ENCODE assay signal across 8 mouse cellular contexts in the genomic region with DNA sequence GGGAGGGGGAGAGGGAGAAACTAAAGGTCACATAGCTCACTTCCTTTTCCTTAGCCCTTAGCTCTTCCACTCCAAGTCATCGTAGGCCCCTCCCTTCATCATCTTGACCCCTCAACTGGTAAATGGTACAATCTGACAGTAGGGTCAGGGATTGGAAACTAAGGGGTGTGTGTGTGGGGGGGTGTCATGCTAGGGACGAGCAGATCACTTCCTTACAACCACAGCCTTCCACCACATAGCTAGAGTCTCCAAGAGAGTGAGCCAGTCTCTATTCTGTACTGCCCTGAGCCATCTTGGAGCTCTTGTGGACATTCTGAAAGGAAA. TPM values are rescaled to one million over a fixed set of nuclear protein-coding genes. Genes with fewer than 3 reads are reported as not detected.
DNase-seq lines count a peak whose midpoint lies in the region; ATAC-seq and TF ChIP-seq lines count a peak whose summit lies in the region.

No protein-coding gene starts in this region.

- H3K36me3 ChIP-seq in lung, embryonic 16.5 days (ENCODE audit: control insufficient read depth, insufficient read depth, low read length) = no peaks in the 10 kb centered on the region
- no peaks in the 10 kb centered on the region for H3K36me3 ChIP-seq in forebrain, embryonic 10.5 days (replicated peaks)
- no peaks in the 10 kb centered on the region for H3K36me3 ChIP-seq in limb, embryonic 14.5 days (ENCODE audit: control insufficient read depth, insufficient read depth, low read length)
- H3K36me3 ChIP-seq in splenic B cell, adult 2 months (ENCODE audit: control insufficient read depth, insufficient read depth, low read length, poor library complexity, severe bottlenecking) = no peaks in the 10 kb centered on the region

- peaks cover 14% of the 10 kb centered on the region for H3K4me1 ChIP-seq in lung, embryonic 16.5 days (replicated peaks; ENCODE audit: control insufficient read depth, insufficient read depth, low read length)
- H3K4me1 ChIP-seq in forebrain, embryonic 10.5 days = peaks cover 50% of the 10 kb centered on the region
- H3K4me1 ChIP-seq in limb, embryonic 14.5 days (ENCODE audit: control insufficient read depth, insufficient read depth, low read length) = peaks cover 18% of the 10 kb centered on the region

- peak overlapping the region; percentile 62 for H3K4me3 ChIP-seq in lung, embryonic 16.5 days (ENCODE audit: low read length)
- H3K4me3 ChIP-seq in forebrain, embryonic 10.5 days = peak overlapping the region; percentile 69
- peak overlapping the region; percentile 46 for H3K4me3 ChIP-seq in limb, embryonic 14.5 days (replicated peaks; ENCODE audit: low read length)

- no peaks in the 10 kb centered on the region for H3K9me3 ChIP-seq in lung, embryonic 16.5 days (ENCODE audit: control insufficient read depth, low read length)
- no peaks in the 10 kb centered on the region for H3K9me3 ChIP-seq in forebrain, embryonic 10.5 days
- H3K9me3 ChIP-seq in limb, embryonic 14.5 days (ENCODE audit: control insufficient read depth, low read length) = no peaks in the 10 kb centered on the region

- H3K27ac ChIP-seq in lung, embryonic 16.5 days (ENCODE audit: low read length) = peak overlapping the region; percentile 96
- peak overlapping the region; percentile 93 for H3K27ac ChIP-seq in forebrain, embryonic 10.5 days
- peak overlapping the region; percentile 88 for H3K27ac ChIP-seq in limb, embryonic 14.5 days (replicated peaks; ENCODE audit: low read depth, low read length)

- H3K9ac ChIP-seq in lung, embryonic 16.5 days (ENCODE audit: low read length) = peak overlapping the region; percentile 85; the same call in 1 of the 2 replicates
- peak overlapping the region; percentile 81 for H3K9ac ChIP-seq in limb, embryonic 14.5 days (ENCODE audit: low read depth, low read length, severe bottlenecking)

- H3K27me3 ChIP-seq in lung, embryonic 16.5 days (ENCODE audit: control insufficient read depth, insufficient read depth, low read depth, low read length) = no peaks in the 10 kb centered on the region
- H3K27me3 ChIP-seq in forebrain, embryonic 10.5 days (ENCODE audit: poor library complexity, severe bottlenecking) = peaks cover 12% of the 10 kb centered on the region; the same call in 1 of the 2 replicates
- no peaks in the 10 kb centered on the region for H3K27me3 ChIP-seq in limb, embryonic 14.5 days (ENCODE audit: control insufficient read depth, insufficient read depth, low read length)
- no peaks in the 10 kb centered on the region for H3K27me3 ChIP-seq in splenic B cell, adult 2 months (ENCODE audit: control insufficient read depth, insufficient read depth, low read length, poor library complexity, severe bottlenecking)

- DNase-seq in lung, postnatal 4 days = no peak
- DNase-seq in forebrain, embryonic 10.5 days (ENCODE audit: extremely low spot score, low spot score) = no peak
- no peak for DNase-seq in limb, embryonic 14.5 days (ENCODE audit: low spot score)
- peak; percentile 46 for DNase-seq in splenic B cell, adult 2 months (ENCODE audit: low read depth, low spot score)
- DNase-seq in layer of hippocampus, postnatal 10 days (ENCODE audit: low spot score in 2 of 2) = no peak
- no peak for DNase-seq in thymus, postnatal 25 days
- no peak for DNase-seq in thymus, postnatal 0 days (ENCODE audit: low spot score)

- no peak; the same call in 1 of the 2 replicates for ATAC-seq in lung, embryonic 16.5 days (ENCODE audit: low read depth)
- no peak for ATAC-seq in limb, embryonic 14.5 days (ENCODE audit: low FRiP score, low read depth)

- peak overlapping the region; percentile 86 for H3K4me2 ChIP-seq in lung, embryonic 16.5 days (ENCODE audit: low read depth, low read length)
- H3K4me2 ChIP-seq in limb, embryonic 14.5 days (replicated peaks; ENCODE audit: low read depth, low read length, severe bottlenecking) = peak overlapping the region; percentile 95

- 0% methylated on average over 2 of the region's 2 CpGs for WGBS in lung, embryonic 16.5 days
- 4% methylated on average over 2 of the region's 2 CpGs for WGBS in forebrain, embryonic 10.5 days
- WGBS in limb, embryonic 14.5 days = 4% methylated on average over 2 of the region's 2 CpGs

- TF ChIP-seq POLR2A in limb, embryonic 14.5 days (IDR thresholded peaks at IDR 0.05; ENCODE audit: borderline replicate concordance, extremely low read depth, insufficient read depth, insufficient read length) = no peak

RNA-seq across cellular contexts. Expression of gene Crygn, which starts 5.7 kb away (rescaled TPM):
- polyA plus RNA-seq in lung, embryonic 16.5 days (2015; fragmentation: Nextera tagmentation; extraction: Ambion mirVana) = 3.2 and 3.4 TPM in 2 replicates
- polyA plus RNA-seq in forebrain, embryonic 10.5 days (2016; fragmentation: Nextera tagmentation; extraction: Ambion mirVana) = 0.72 and 0.81 TPM in 2 replicates
- 0.09 TPM in 1 of 2 replicates, not detected in the other for polyA plus RNA-seq in limb, embryonic 14.5 days (2012; rRNA removed)
- 1.0 and 2.3 TPM in 2 replicates for polyA plus RNA-seq in limb, embryonic 14.5 days (2014; fragmentation: Nextera tagmentation; extraction: Ambion mirVana)
- total RNA-seq in layer of hippocampus, postnatal 10 days (2021) = 1 to 10 TPM; 1.5 to 1.8 TPM
- polyA plus RNA-seq in thymus, postnatal 0 days (2015; fragmentation: Nextera tagmentation; extraction: Ambion mirVana) = 1.1 and 4.1 TPM in 2 replicates

RNA-seq across cellular contexts. Expression of gene Wdr86, which starts 21.6 kb away (rescaled TPM):
- polyA plus RNA-seq in lung, embryonic 16.5 days (2015; fragmentation: Nextera tagmentation; extraction: Ambion mirVana) = 30.5 and 31.5 TPM in 2 replicates
- 22.5 and 24.5 TPM in 2 replicates for polyA plus RNA-seq in forebrain, embryonic 10.5 days (2016; fragmentation: Nextera tagmentation; extraction: Ambion mirVana)
- polyA plus RNA-seq in limb, embryonic 14.5 days (2012; rRNA removed) = 37.5 and 59.4 TPM in 2 replicates
- 25.4 and 32.0 TPM in 2 replicates for polyA plus RNA-seq in limb, embryonic 14.5 days (2014; fragmentation: Nextera tagmentation; extraction: Ambion mirVana)
- 1 to 10 TPM; 1.5 to 2.4 TPM for total RNA-seq in layer of hippocampus, postnatal 10 days (2021)
- polyA plus RNA-seq in thymus, postnatal 0 days (2015; fragmentation: Nextera tagmentation; extraction: Ambion mirVana) = 2.0 and 2.4 TPM in 2 replicates
